Mouse (Mus musculus) heart, postnatal 25 days (tissue): Measurements from ENCODE around the gene Spin1. TPM values are rescaled to one million over a fixed set of nuclear protein-coding genes. Genes with fewer than 3 reads are reported as not detected.

Experiments
- DNase-seq: peaks from one replicate; pipeline ENCODE4 v3.0.0; 2022; ENCODE audit warnings: low spot score
- intact Hi-C: fragments of 180-260 bp; cut with DNase I; formaldehyde crosslinking; loops from one replicate; pipeline ENCODE4 v1.15.1; 2025
- total RNA-seq, 2 experiments: library from RNA; stranded (reverse); gene quantifications; 2 replicates each; pipeline ENCODE4 v1.2.3; 2021

Spin1 gene
- total RNA-seq, 2 experiments from 2014 or later: 30.0 to 33.4 TPM

GRCm38 (mm10) chr13:51125357-51125756, 24.7 kb downstream of the Spin1 start:
- intact Hi-C loops: no loop called here
- DNase-seq: no peak

- intact Hi-C loops: no loop called here
- no peak for DNase-seq
These were observed 27.2 kb downstream of the Spin1 start for GRCm38 (mm10) chr13:51127906-51128305.

- intact Hi-C loops: no loop called here
- DNase-seq: no peak
These were observed 27.7 kb downstream of the Spin1 start for GRCm38 (mm10) chr13:51128417-51128816.

GRCm38 (mm10) chr13:51131179-51131578, 30.5 kb downstream of the Spin1 start:
- intact Hi-C loops: loop anchor here (5.0 kb wide), 1 partner anchor 39 kb away; no protein-coding TSS in a partner anchor
- no peak for DNase-seq

GRCm38 (mm10) chr13:51136315-51136714, 35.6 kb downstream of the Spin1 start:
- intact Hi-C loops: no loop called here
- no peak for DNase-seq

GRCm38 (mm10) chr13:51136996-51137701, 36.5 kb downstream of the Spin1 start:
- DNase-seq: no peak
- intact Hi-C loops: no loop called here

GRCm38 (mm10) chr13:51137702-51138031, 37.0 kb downstream of the Spin1 start:
- no peak for DNase-seq
- intact Hi-C loops: no loop called here

GRCm38 (mm10) chr13:51147106-51147505, 46.4 kb downstream of the Spin1 start:
- intact Hi-C loops: no loop called here
- no peak for DNase-seq

- DNase-seq: no peak
- intact Hi-C loops: no loop called here
These were observed 52.4 kb downstream of the Spin1 start for GRCm38 (mm10) chr13:51152966-51153669.

- intact Hi-C loops: no loop called here
These were observed 53.0 kb downstream of the Spin1 start for GRCm38 (mm10) chr13:51153670-51154030.

GRCm38 (mm10) chr13:51155178-51156013, 54.7 kb downstream of the Spin1 start:
- intact Hi-C loops: no loop called here
- no peak for DNase-seq

More at GRCm38 (mm10) chr13:51153670-51154030, 53.0 kb downstream of the Spin1 start:
- DNase-seq: no peak

GRCm38 (mm10) chr13:51156014-51156386, 55.3 kb downstream of the Spin1 start:
- DNase-seq: no peak
- intact Hi-C loops: no loop called here

GRCm38 (mm10) chr13:51157291-51157690, 56.6 kb downstream of the Spin1 start:
- intact Hi-C loops: no loop called here
- no peak for DNase-seq

GRCm38 (mm10) chr13:51161672-51162071, 61.0 kb downstream of the Spin1 start:
- no peak for DNase-seq
- intact Hi-C loops: no loop called here

- intact Hi-C loops: no loop called here
- DNase-seq: no peak
These were observed 61.6 kb downstream of the Spin1 start for GRCm38 (mm10) chr13:51162246-51162645.

GRCm38 (mm10) chr13:51166711-51167110, 66.0 kb downstream of the Spin1 start:
- intact Hi-C loops: no loop called here
- no peak for DNase-seq

- peak; percentile 7 for DNase-seq
- intact Hi-C loops: loop anchor here (5.0 kb wide), 3 partner anchors 48 to 218 kb away; partner anchors contain the start of gene Spin1
These were observed 69.5 kb downstream of the Spin1 start for GRCm38 (mm10) chr13:51170215-51170614.

GRCm38 (mm10) chr13:51170691-51171680, 70.3 kb downstream of the Spin1 start, which contains the start of gene Nxnl2:
Gene Nxnl2, plus strand, starts transcription at chr13:51171022.
- DNase-seq: peak; percentile 30
- intact Hi-C loops: loop anchor here (5.0 kb wide), 3 partner anchors 49 to 219 kb away; partner anchors contain the start of gene Spin1

GRCm38 (mm10) chr13:51172601-51173000, 71.9 kb downstream of the Spin1 start:
- no peak for DNase-seq
- intact Hi-C loops: loop anchor here (5.0 kb wide), 3 partner anchors 50 to 220 kb away; partner anchors contain the start of gene Spin1
